Mouse (Mus musculus) testis, adult 2 months (tissue): ENCODE results near the gene Nubp2. TPM values are rescaled to one million over a fixed set of nuclear protein-coding genes. Genes with fewer than 3 reads are reported as not detected.

Experiments used
- H3K27ac ChIP-seq: fragments of 200-500 bp; 2 replicates; pipeline ENCODE4 v1.5.1; 2012; ENCODE audit warnings: low read depth, low read length; ENCODE audit not compliant: control insufficient read depth, insufficient read depth
- H3K27me3 ChIP-seq: fragments of 200-500 bp; 2 replicates; pipeline ENCODE4 v1.6.1; 2012; ENCODE audit warnings: mild to moderate bottlenecking, low read length, moderate library complexity; ENCODE audit not compliant: control insufficient read depth, insufficient read depth
- H3K36me3 ChIP-seq: fragments of 200-500 bp; 2 replicates; pipeline ENCODE4 v1.6.1; 2012; ENCODE audit warnings: mild to moderate bottlenecking, low read length; ENCODE audit not compliant: control insufficient read depth, insufficient read depth
- H3K4me1 ChIP-seq: fragments of 200-500 bp; 2 replicates; pipeline ENCODE4 v1.6.1; 2012; ENCODE audit warnings: low read length; ENCODE audit not compliant: control insufficient read depth, insufficient read depth
- H3K4me3 ChIP-seq: fragments of 200-500 bp; 2 replicates; pipeline ENCODE4 v1.5.1; 2012; ENCODE audit warnings: low read depth, mild to moderate bottlenecking, low read length, moderate library complexity, mixed read lengths; ENCODE audit not compliant: control insufficient read depth
- CTCF ChIP-seq: fragments of 200-500 bp; IDR thresholded peaks from 2 replicates; pipeline ENCODE4 v1.5.1; 2012; ENCODE audit warnings: low read depth, mild to moderate bottlenecking, inconsistent platforms, low read length, moderate library complexity; ENCODE audit not compliant: control insufficient read depth, insufficient read depth, insufficient replicate concordance
- POLR2A ChIP-seq: fragments of 200-500 bp; IDR thresholded peaks from 2 replicates; pipeline ENCODE4 v1.6.1; 2012; ENCODE audit warnings: low read depth, mild to moderate bottlenecking, inconsistent platforms, low read length, moderate library complexity; ENCODE audit not compliant: control insufficient read depth
- polyA plus RNA-seq: library from polyadenylated mRNA; depleted of rRNA; stranded (reverse); fragments of >200 nt; gene quantifications from 2 replicates; pipeline ENCODE4 v1.2.3, GENCODE M21; 2012

Nubp2 gene
- polyA plus RNA-seq, 1 experiment, result 131 TPM

GRCm38 (mm10) chr17:24850065-24850772 is 35.9 kb downstream of the Nubp2 start, which contains the start of gene Fahd1:
Gene Fahd1, minus strand, starts transcription at chr17:24850364.
- H3K27me3 ChIP-seq, result no peaks in the 10 kb centered on the region
- H3K4me1 ChIP-seq, result no peaks in the 10 kb centered on the region; the same call in 1 of the 2 replicates
- peak; percentile 39; the same call in 1 of the 2 replicates for TF ChIP-seq POLR2A
- no peak for TF ChIP-seq CTCF

DNA sequence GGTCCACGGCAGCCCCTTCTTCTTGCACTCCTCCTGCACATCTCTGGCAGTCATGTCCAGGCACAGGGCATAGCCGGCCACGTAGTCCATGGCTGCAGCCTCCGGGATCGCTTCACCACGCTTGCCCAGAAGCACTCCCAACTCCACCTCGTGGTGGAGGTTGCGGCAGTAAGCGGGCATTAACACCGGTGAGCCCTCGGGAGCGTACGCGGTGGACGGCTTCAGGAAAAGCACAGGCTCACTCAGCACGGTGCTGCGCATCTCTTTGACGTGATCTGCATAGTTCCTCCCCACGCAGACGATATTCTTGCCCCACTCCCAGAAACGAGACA is 36.5 kb downstream of the Nubp2 start:
- 0 out of 2 replicates have a peak, but pooled peaks have one; percentile 56 for TF ChIP-seq POLR2A
- 0 out of 2 replicates have a peak, but pooled peaks have one; percentile 24 for TF ChIP-seq CTCF
- Histone ChIP-seq H3K4me1 (no peaks in the 10 kb centered on the region; the same call in 1 of the 2 replicates), H3K27ac (peak overlapping the region; percentile 78), H3K36me3 (0 out of 2 replicates have a peak, but pooled peaks cover 2% of the 10 kb centered on the region), H3K4me3 (peak overlapping the region; percentile 81), H3K27me3 (no peaks in the 10 kb centered on the region)

More at GRCm38 (mm10) chr17:24850065-24850772, 35.9 kb downstream of the Nubp2 start, which contains the start of gene Fahd1:
- 0 out of 2 replicates have a peak, but pooled peaks cover 2% of the 10 kb centered on the region for H3K36me3 ChIP-seq
- peak within 1 kb of the TSS; percentile 81 for H3K4me3 ChIP-seq
- peak within 1 kb of the TSS; percentile 79 for H3K27ac ChIP-seq

DNA sequence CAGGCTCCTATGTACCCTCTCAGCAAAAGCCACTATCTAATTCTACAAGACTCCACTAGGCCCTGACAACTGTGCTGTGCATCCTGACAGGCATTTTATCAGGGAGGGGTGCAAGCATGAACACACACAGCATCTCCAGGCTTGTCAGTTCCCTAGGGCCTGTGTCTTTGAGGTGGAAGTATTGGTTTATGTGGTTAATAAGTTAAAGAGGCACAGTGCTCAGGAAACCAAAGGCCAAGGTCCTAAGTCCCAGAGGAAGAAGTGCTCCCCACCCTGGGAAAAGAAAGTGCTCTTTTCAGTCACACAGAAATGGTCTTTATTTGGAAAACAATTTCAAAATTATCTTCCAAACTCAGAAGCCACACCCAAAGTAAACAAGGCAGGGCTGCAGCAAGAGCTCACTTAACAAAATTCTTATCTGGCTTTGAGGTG is 37.5 kb downstream of the Nubp2 start:
- Histone ChIP-seq H3K4me1 (no peaks in the 10 kb centered on the region; the same call in none of the 2 replicates), H3K36me3 (0 out of 2 replicates have a peak, but pooled peaks cover 2% of the 10 kb centered on the region), H3K27ac (no peak overlapping the region), H3K4me3 (no peak overlapping the region), H3K27me3 (no peaks in the 10 kb centered on the region)
- TF ChIP-seq POLR2A, result no peak
- no peak for TF ChIP-seq CTCF

DNA sequence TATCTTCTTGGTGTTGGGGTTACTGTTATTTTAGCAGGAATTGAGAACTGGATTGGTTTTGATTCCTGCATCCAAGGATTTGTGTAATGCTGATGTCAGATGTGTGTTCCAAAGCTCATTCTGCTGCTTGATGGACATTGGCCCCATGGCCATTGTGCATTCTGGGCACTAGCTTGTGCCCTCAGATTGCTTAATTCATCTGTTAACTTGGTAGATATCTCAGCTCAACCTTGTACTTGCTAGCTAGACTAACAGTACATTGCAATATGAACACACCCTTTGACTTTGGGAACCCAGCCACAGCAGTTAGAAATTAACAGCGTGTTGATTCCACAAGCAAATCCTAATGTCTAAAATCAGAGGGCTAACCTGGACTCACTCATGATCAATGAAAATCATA is 38.8 kb downstream of the Nubp2 start:
- Histone ChIP-seq H3K27me3 (no peaks in the 10 kb centered on the region), H3K4me3 (no peak overlapping the region), H3K4me1 (no peaks in the 10 kb centered on the region; the same call in none of the 2 replicates), H3K36me3 (no peaks in the 10 kb centered on the region), H3K27ac (no peak overlapping the region)
- TF ChIP-seq CTCF, result no peak
- no peak for TF ChIP-seq POLR2A

GRCm38 (mm10) chr17:24844525-24844924 is 41.6 kb downstream of the Nubp2 start:
- Histone ChIP-seq H3K27me3 (no peaks in the 10 kb centered on the region), H3K36me3 (no peaks in the 10 kb centered on the region), H3K4me1 (no peaks in the 10 kb centered on the region; the same call in none of the 2 replicates), H3K4me3 (no peak overlapping the region), H3K27ac (no peak overlapping the region; the same call in 1 of the 2 replicates)
- TF ChIP-seq POLR2A (no peak), CTCF (no peak)

- no peak overlapping the region for H3K4me3 ChIP-seq
- H3K27ac ChIP-seq, result no peak overlapping the region
- H3K36me3 ChIP-seq, result no peaks in the 10 kb centered on the region
- TF ChIP-seq CTCF, result peak; percentile 23; the same call in 1 of the 2 replicates
- no peak for TF ChIP-seq POLR2A
- H3K27me3 ChIP-seq, result no peaks in the 10 kb centered on the region
- H3K4me1 ChIP-seq, result no peaks in the 10 kb centered on the region; the same call in 1 of the 2 replicates
Measured at GRCm38 (mm10) chr17:24842631-24843030, 43.5 kb downstream of the Nubp2 start.

DNA sequence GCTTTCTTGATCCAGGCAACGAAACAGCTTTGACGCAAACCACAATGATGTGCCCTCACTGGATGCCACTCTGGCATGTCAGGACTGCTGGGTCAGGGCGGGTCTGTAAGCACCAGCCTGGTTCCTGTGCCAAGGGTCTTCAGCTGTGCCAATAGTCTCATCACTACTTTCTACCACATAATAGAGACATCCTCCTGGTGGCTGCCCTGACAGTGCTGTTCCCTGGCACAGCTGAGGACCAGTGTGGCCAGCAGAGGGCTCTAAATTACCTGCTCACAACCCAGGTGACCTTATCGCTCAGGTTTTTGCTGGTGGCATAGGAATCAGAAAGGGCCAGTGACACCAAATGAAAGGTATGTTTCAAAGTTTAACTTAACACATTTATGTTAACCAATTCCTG is 45.0 kb downstream of the Nubp2 start:
- H3K36me3 ChIP-seq, result no peaks in the 10 kb centered on the region
- TF ChIP-seq POLR2A (no peak), CTCF (no peak)
- H3K27me3 ChIP-seq, result no peaks in the 10 kb centered on the region

More for the DNA sequence above, 45.0 kb downstream of the Nubp2 start:
- Histone ChIP-seq H3K4me3 (no peak overlapping the region), H3K27ac (no peak overlapping the region), H3K4me1 (no peaks in the 10 kb centered on the region; the same call in 1 of the 2 replicates)
